Mouse (Mus musculus) limb, embryonic 11.5 days (tissue): ENCODE measurements around the gene Tex44. TPM values are rescaled to one million over a fixed set of nuclear protein-coding genes. Genes with fewer than 3 reads are reported as not detected.
"Not testable (repeated sequence)": the region's sequence is repeated elsewhere in the genome, so short reads cannot be mapped to it uniquely, and the experiment has no call there.

Experiments
- ATAC-seq: fragments of 200-750 bp; cut with Nextera tagmentation; 2 replicates; pipeline ENCODE4 v1.8.0; 2017; ENCODE audit warnings: low read depth; ENCODE audit not compliant: insufficient number of reproducible peaks, low FRiP score, low TSS enrichment
- DNase-seq: peaks from one replicate; pipeline ENCODE4 v3.0.0-alpha.2; 2015; ENCODE audit warnings: low spot score
- H3K27ac ChIP-seq: fragments of 300-500 bp; sonication (generic); replicated peaks from 2 replicates; pipeline ENCODE4 v1.5.1; 2014; ENCODE audit warnings: low read depth, mild to moderate bottlenecking, low read length
- H3K27me3 ChIP-seq: fragments of 300-500 bp; sonication (generic); 2 replicates; pipeline ENCODE4 v1.6.1; 2014; ENCODE audit warnings: mild to moderate bottlenecking, low read length, mixed read lengths; ENCODE audit not compliant: control insufficient read depth, insufficient read depth
- H3K36me3 ChIP-seq: fragments of 300-500 bp; sonication (generic); 2 replicates; pipeline ENCODE4 v1.6.1; 2014; ENCODE audit warnings: mild to moderate bottlenecking, low read length, moderate library complexity, mixed read lengths; ENCODE audit not compliant: control insufficient read depth, insufficient read depth
- H3K4me1 ChIP-seq: fragments of 300-500 bp; sonication (generic); 2 replicates; pipeline ENCODE4 v1.6.1; 2014; ENCODE audit warnings: low read length, mixed read lengths; ENCODE audit not compliant: control insufficient read depth, insufficient read depth
- H3K4me2 ChIP-seq: fragments of 300-500 bp; sonication (generic); 2 replicates; pipeline ENCODE4 v1.6.1; 2014; ENCODE audit warnings: low read depth, mild to moderate bottlenecking, moderate library complexity; ENCODE audit not compliant: severe bottlenecking
- H3K4me3 ChIP-seq: fragments of 300-500 bp; sonication (generic); 2 replicates; pipeline ENCODE4 v1.5.1; 2014; ENCODE audit warnings: low read depth, low read length
- H3K9ac ChIP-seq: fragments of 300-500 bp; sonication (generic); 2 replicates; pipeline ENCODE4 v1.6.1; 2014; ENCODE audit warnings: mild to moderate bottlenecking, low read length
- H3K9me3 ChIP-seq: fragments of 300-500 bp; sonication (generic); 2 replicates; pipeline ENCODE4 v1.6.1; 2016; ENCODE audit warnings: low read length; ENCODE audit not compliant: control insufficient read depth
- WGBS: fragments of 180-500 bp; shearing (Covaris S2); extraction: QIAGEN DNeasy Blood & Tissue Kit; methylation state at CpG from one replicate; pipeline ENCODE4 v1.1.7; 2014; 5-methylcytosine and 5-hydroxymethylcytosine counted together
- polyA plus RNA-seq: library from polyadenylated mRNA; unstranded; fragments of >200 nt; fragmentation: Nextera tagmentation; extraction: Ambion mirVana; gene quantifications from 2 replicates; pipeline ENCODE4 v1.2.1, GENCODE M21; 2014

The Tex44 gene
- polyA plus RNA-seq, 1 experiment from 2014 or later = not detected

DNA sequence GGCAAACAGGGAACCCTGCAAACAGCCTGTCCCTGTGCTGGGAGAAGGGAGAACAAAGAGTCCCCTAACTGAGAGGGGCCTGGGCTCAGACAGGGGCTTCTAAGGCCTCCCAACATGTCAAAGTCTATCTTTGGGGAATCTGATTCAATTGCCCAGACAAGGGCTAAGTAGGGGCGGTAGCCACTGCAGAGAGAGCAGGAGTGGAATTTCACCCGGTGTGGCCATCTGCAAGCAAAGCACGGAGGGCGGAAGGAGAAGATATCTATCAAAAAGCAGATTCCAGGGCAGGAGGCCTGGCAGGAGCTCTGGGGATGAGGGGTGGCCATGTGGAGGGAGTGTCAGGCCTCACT is 38.7 kb downstream of the Tex44 start:
- H3K27me3 ChIP-seq = no peaks in the 10 kb centered on the region
- H3K4me3 ChIP-seq = no peak overlapping the region
- DNase-seq (peak; percentile 60), ATAC-seq (0 out of 2 replicates have a peak, but pooled peaks have one; percentile 33)
- H3K36me3 ChIP-seq = no peaks in the 10 kb centered on the region
- WGBS = 35% methylated on average over 4 of the region's 4 CpGs
- H3K9ac ChIP-seq = peak overlapping the region; percentile 56
- no peaks in the 10 kb centered on the region for H3K9me3 ChIP-seq
- peak overlapping the region; percentile 91 for H3K27ac ChIP-seq
- peaks cover 7% of the 10 kb centered on the region for H3K4me1 ChIP-seq
- H3K4me2 ChIP-seq = no peak overlapping the region

DNA sequence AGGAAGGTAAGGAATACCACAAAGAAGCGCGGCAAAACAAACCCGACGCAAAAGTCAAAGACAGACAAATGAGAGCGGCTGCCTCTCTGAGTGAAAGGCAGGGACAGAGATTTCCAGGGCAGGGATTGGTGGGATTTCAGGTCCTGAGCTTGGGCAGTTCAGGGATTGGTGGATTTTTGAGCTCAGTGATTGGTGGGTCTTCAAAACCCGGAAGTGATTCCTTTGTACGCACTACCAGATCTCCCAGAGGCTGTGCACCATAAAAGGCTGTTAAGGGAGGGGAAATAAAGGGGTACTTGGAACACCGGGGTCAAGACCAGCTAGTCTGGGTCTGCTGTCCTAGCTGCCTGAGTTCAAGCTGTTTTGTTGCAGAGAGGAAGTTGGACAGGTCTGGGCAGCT is 41.3 kb downstream of the Tex44 start:
- DNase-seq (no peak), ATAC-seq (no peak)
- Histone ChIP-seq H3K27me3 (no peaks in the 10 kb centered on the region), H3K27ac (no peak overlapping the region), H3K4me1 (peaks cover 11% of the 10 kb centered on the region), H3K36me3 (no peaks in the 10 kb centered on the region), H3K4me2 (no peak overlapping the region), H3K9me3 (no peaks in the 10 kb centered on the region), H3K4me3 (no peak overlapping the region), H3K9ac (no peak overlapping the region)
- 86% methylated on average over 8 of the region's 8 CpGs for WGBS

DNA sequence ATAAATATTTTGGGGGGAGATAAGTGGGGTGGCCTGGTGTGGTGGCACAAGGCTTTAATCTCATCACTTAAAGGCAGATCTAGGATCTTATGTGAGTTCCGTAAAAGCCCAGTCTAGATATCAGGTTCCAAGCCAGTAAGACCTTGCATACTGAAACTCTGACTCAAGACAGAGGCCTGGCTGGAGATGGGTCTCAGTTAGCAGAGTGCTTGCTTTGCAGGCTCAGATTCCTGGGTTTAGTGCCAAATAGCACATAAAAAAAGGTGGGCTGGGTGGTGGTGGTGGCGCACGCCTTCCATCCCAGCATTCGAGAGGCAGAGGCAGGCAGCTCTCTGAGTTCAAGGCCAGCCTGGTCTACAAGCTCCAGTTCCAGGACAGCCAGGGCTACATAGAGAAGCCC is 43.7 kb downstream of the Tex44 start:
- no peaks in the 10 kb centered on the region for H3K9me3 ChIP-seq
- H3K4me1 ChIP-seq = peaks cover 8% of the 10 kb centered on the region
- no peaks in the 10 kb centered on the region for H3K27me3 ChIP-seq
- 97% methylated on average over 4 of the region's 4 CpGs for WGBS
- ATAC-seq (no peak), DNase-seq (no peak)
- H3K36me3 ChIP-seq = no peaks in the 10 kb centered on the region
- no peak overlapping the region for H3K4me2 ChIP-seq
- no peak overlapping the region for H3K9ac ChIP-seq
- no peak overlapping the region for H3K4me3 ChIP-seq
- H3K27ac ChIP-seq = no peak overlapping the region

DNA sequence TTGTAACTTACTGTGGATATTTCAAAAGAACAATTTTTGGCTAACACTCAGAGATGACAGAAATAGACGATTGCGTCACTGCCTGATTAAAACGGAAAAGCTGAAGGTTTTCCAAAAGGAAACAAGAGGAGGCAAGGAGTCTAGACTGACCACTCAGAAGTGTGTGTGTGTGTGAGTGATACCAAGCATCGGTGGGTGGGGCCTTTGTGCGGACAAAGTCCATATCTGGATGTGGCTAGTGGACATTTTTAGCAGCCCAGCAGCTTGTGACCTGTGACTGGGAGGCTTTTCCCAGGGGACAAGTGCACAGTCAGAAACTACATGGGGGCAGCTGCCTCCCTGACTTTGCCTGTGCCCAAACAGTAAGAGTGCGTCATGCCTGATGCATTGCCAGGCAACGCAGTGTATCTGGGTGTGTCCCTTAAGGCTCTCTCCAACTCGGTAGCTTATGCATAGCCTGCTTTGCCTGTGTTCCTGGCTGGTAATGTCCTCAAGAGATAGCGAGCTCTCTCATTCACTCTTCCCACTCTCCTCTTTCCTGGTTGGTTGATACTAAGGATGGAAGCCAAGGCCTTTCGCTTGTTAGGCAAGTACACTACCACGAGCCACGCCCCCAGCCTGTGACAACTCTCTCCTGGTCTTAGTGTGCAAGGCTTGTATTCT is 44.5 kb downstream of the Tex44 start:
- H3K36me3 ChIP-seq = no peaks in the 10 kb centered on the region
- no peak overlapping the region for H3K4me3 ChIP-seq
- ATAC-seq = no peak
- DNase-seq = no peak
- H3K4me2 ChIP-seq = no peak overlapping the region
- H3K27ac ChIP-seq = no peak overlapping the region
- no peak overlapping the region for H3K9ac ChIP-seq
- 82% methylated on average over 12 of the region's 12 CpGs for WGBS
- H3K9me3 ChIP-seq = no peaks in the 10 kb centered on the region
- H3K4me1 ChIP-seq = peaks cover 5% of the 10 kb centered on the region
- no peaks in the 10 kb centered on the region for H3K27me3 ChIP-seq

DNA sequence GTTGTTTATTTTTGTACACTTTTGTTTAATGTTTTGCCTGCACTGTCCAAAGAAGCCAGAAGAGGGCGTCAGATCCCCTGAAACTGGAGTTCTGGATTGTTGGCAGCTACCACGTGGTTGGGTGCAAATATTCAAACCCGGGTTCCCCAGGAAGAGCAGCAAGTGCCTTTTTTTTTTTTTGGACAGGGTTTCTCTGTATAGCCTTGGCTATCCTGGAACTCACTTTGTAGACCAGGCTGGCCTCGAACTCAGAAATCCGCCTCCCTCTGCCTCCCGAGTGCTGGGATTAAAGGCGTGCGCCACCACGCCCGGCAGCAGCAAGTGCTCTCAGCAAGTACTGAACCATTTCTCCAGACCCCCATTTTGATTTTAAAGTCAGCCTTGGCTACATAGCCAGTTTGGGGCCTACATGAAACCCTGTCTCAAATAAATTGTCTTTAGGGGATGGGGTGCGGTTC is 45.4 kb downstream of the Tex44 start:
- WGBS = 74% methylated on average over 11 of the region's 11 CpGs
- H3K4me2 ChIP-seq = peak overlapping the region; percentile 35; the same call in 1 of the 2 replicates
- not testable (repeated sequence) for H3K4me1 ChIP-seq, H3K27ac ChIP-seq, H3K9me3 ChIP-seq, H3K27me3 ChIP-seq, H3K4me3 ChIP-seq, DNase-seq, ATAC-seq, H3K36me3 ChIP-seq
- H3K9ac ChIP-seq = peak overlapping the region; percentile 61

DNA sequence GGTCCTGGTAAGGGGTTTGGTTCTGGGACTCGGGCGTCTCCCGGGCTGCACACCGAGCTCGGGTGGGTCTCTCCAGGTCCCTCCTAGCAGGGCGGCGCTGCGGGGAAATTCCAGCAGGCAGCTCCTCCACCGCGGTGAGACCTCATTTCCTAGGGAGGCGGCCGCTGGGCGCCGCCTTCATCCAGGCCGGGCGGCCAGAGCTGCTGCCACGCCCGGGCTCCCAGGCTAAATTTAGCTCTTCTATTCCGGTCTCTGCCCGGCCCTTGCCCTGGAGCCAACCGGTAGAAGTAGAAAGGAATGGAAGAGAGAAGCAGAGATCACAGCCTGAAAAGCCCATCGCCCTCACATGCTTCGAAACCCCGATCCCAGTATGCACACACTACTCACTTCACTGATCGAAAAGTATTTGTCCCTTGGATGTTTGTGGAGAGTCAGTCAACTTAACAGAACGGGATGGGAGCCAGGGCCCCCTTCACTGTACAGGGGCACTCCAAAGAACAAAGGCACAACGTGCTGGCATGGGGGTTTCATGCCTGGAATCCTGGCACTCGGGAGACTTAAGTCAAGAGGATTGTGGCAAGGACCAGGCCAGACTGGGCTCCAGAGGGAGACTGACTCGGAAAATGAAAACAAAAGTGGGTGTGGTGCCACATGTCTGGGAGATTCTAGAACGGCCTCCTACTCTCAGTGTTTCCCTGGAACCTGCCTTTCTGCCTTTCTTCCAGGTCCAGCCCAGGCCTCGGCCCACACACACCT is 46.2 kb downstream of the Tex44 start:
- Histone ChIP-seq H3K27ac (peak overlapping the region; percentile 65), H3K27me3 (no peaks in the 10 kb centered on the region), H3K4me3 (no peak overlapping the region), H3K36me3 (no peaks in the 10 kb centered on the region), H3K4me1 (peaks cover 5% of the 10 kb centered on the region), H3K4me2 (peak overlapping the region; percentile 35), H3K9me3 (no peaks in the 10 kb centered on the region), H3K9ac (peak overlapping the region; percentile 61)
- ATAC-seq (peak; percentile 51), DNase-seq (peak; percentile 76)
- WGBS = 25% methylated on average over 31 of the region's 31 CpGs

DNA sequence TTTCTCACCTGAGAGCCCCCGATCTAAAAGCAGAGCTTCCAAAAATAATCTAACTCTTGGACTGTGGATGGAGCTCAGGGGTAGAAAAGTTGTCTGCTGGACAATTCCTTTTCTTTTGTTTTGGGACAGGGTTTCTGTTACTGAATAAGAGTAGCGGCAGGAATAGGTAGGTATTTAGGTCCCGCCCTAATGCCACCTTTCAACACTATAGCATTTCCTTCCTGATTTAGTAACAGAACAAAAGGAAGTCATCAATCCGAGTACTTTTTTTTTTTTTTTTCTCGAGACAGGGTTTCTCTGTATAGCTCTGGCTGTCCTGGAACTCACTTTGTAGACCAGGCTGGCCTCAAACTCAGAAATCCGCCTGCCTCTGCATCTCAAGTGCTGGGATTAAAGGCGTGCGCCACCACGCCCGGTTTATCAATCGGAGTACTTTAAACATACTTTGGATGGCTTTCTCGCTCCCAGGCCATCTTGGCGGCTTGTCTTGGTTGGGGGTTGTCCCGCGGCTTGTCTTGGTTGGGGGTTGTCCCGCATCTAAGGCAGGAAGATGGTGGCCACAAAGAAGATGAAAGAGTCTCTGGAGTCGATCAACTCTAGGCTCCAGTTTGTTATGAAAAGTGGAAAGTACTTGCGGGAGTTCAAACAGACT is 47.1 kb downstream of the Tex44 start:
- 94% methylated on average over 18 of the region's 18 CpGs for WGBS
- ATAC-seq = no peak
- H3K27me3 ChIP-seq = no peaks in the 10 kb centered on the region
- no peaks in the 10 kb centered on the region for H3K36me3 ChIP-seq
- peaks cover 5% of the 10 kb centered on the region for H3K4me1 ChIP-seq
- no peaks in the 10 kb centered on the region for H3K9me3 ChIP-seq
- DNase-seq = no peak
- H3K4me2 ChIP-seq = no peak overlapping the region
- H3K9ac ChIP-seq = no peak overlapping the region
- no peak overlapping the region for H3K27ac ChIP-seq
- no peak overlapping the region for H3K4me3 ChIP-seq
